Comparison of ENCODE assay signal across 37 mouse cellular contexts in the genomic region with DNA sequence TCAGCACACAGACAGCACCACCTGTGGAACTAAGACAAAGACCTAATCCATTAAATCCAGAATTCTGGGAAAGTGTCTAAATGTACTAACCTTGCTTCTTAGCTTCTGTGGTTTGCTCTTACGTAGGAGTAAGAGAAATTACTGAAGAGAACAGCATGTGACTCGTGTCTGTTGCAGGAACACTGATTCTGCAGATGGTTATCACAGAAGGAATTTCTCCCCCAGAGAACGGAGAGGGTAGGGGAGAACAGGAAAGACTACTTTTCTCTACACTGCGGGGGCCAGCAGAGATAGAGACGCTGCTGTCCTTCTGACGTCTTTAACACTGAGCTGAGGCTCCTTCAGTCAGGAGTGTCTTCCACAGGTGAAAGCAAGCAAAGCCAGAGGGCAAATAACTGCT. TPM values are rescaled to one million over a fixed set of nuclear protein-coding genes. Genes with fewer than 3 reads are reported as not detected.
DNase-seq lines count a peak whose midpoint lies in the region; ATAC-seq and TF ChIP-seq lines count a peak whose summit lies in the region.
"Had no signal": no experiment of that assay in that cellular context is flagged by ENCODE, and none has a peak within 500 bp of the region (broad histone marks: within the 10 kb centered on the region; RNA-seq: fewer than 3 reads in every experiment).

No protein-coding gene starts in this region.

- intact Hi-C loops in heart, postnatal 10 days (cut with DNase I), result no loop called here

- no peak for ATAC-seq in lung, postnatal 0 days
- ATAC-seq: forebrain, embryonic 16.5 days; Patski had no signal

- TF ChIP-seq CTCF in lung, postnatal 0 days (IDR thresholded peaks at IDR 0.05), result no peak

- no peak overlapping the region for H3K4me2 ChIP-seq in lung, postnatal 0 days (replicated peaks; ENCODE audit: low read depth, low read length)
- H3K4me2 ChIP-seq: embryonic facial prominence, embryonic 15.5 days; hindbrain, embryonic 15.5 days; liver, embryonic 15.5 days; lung, embryonic 15.5 days had no signal

- no peak for TF ChIP-seq EP300 in lung, postnatal 0 days (IDR thresholded peaks at IDR 0.05)

- H3K9ac ChIP-seq in lung, postnatal 0 days (replicated peaks; ENCODE audit: low read depth), result no peak overlapping the region
- H3K9ac ChIP-seq: embryonic facial prominence, embryonic 15.5 days; hindbrain, embryonic 15.5 days; liver, embryonic 15.5 days; lung, embryonic 15.5 days had no signal

- H3K9me3 ChIP-seq in lung, postnatal 0 days (ENCODE audit: low read length), result no peaks in the 10 kb centered on the region
- H3K9me3 ChIP-seq: embryonic facial prominence, embryonic 15.5 days; G1E; heart, embryonic 10.5 days; hindbrain, embryonic 15.5 days; limb, embryonic 10.5 days; liver, embryonic 15.5 days; lung, embryonic 15.5 days had no signal

- DNase-seq in frontal cortex, postnatal 36 days (ENCODE audit: low spot score in 2 of 2), result peak; percentile 12 to 13
- no peak for DNase-seq in frontal cortex, postnatal 14 days (ENCODE audit: low spot score in 2 of 2)
- DNase-seq in left cerebral cortex, adult 18-20 months (ENCODE audit: low spot score in 2 of 2), result peak; percentile 2 to 15
- DNase-seq in left cerebral cortex, adult 11 months (ENCODE audit: low spot score), result no peak
- peak; percentile 84 for DNase-seq in fat pad, adult 2 months (ENCODE audit: extremely low read depth, low read depth, low spot score)
- peak; percentile 7 to 11 for DNase-seq in layer of hippocampus, postnatal 10 days (ENCODE audit: low spot score in 2 of 2)
- DNase-seq in heart, postnatal 10 days, result no peak
- DNase-seq in lung, postnatal 0 days (ENCODE audit: low spot score), result no peak
- DNase-seq: adrenal gland, adult 8-10 months; cerebellum, adult 2 months; cerebellum, postnatal 36 days; embryo, embryonic 11 days; gastrocnemius, postnatal 10 days; kidney, adult 9 months; liver; lung, postnatal 4 days; midbrain, embryonic 14.5 days; right cerebral cortex, postnatal 14 days; spleen, adult 18-20 months; thymus, postnatal 14 days had no signal

- H3K4me1 ChIP-seq in lung, postnatal 0 days (ENCODE audit: insufficient read depth, low read depth, low read length), result no peaks in the 10 kb centered on the region
- H3K4me1 ChIP-seq: embryonic facial prominence, embryonic 15.5 days; hindbrain, embryonic 15.5 days; limb, embryonic 10.5 days; liver, embryonic 15.5 days had no signal

- H3K36me3 ChIP-seq in lung, postnatal 0 days (ENCODE audit: insufficient read depth, low read length), result no peaks in the 10 kb centered on the region
- H3K36me3 ChIP-seq: embryonic facial prominence, embryonic 15.5 days; G1E; heart, embryonic 10.5 days; hindbrain, embryonic 15.5 days; limb, embryonic 10.5 days; liver, embryonic 15.5 days; lung, embryonic 15.5 days had no signal

- 39% methylated on average over 6 of the region's 6 CpGs for WGBS in lung, postnatal 0 days

- H3K27ac ChIP-seq in lung, postnatal 0 days (ENCODE audit: low read length), result no peak overlapping the region
- H3K27ac ChIP-seq: embryonic facial prominence, embryonic 15.5 days; heart, embryonic 10.5 days; hindbrain, embryonic 15.5 days; limb, embryonic 10.5 days; liver, embryonic 15.5 days; lung, embryonic 15.5 days had no signal

- H3K4me3 ChIP-seq in lung, postnatal 0 days (ENCODE audit: low read depth, low read length), result no peak overlapping the region
- H3K4me3 ChIP-seq: embryonic facial prominence, embryonic 15.5 days; heart, embryonic 10.5 days; hindbrain, embryonic 15.5 days; limb, embryonic 10.5 days; liver, embryonic 15.5 days; lung, embryonic 15.5 days had no signal

- H3K27me3 ChIP-seq in lung, postnatal 0 days (replicated peaks; ENCODE audit: insufficient read depth, low read length), result no peaks in the 10 kb centered on the region
- H3K27me3 ChIP-seq: embryonic facial prominence, embryonic 15.5 days; hindbrain, embryonic 15.5 days; liver, embryonic 15.5 days; lung, embryonic 15.5 days; Patski had no signal

RNA-seq across cellular contexts. Expression of a gene that starts 4.3 kb away (rescaled TPM):
- 1 to 10 TPM; 2.3 to 4.3 TPM for total RNA-seq in left cerebral cortex, adult 18-20 months (2021)
- 10 to 100 TPM; 19.0 to 21.0 TPM for total RNA-seq in layer of hippocampus, postnatal 10 days (2021)
- not detected for total RNA-seq in heart, postnatal 10 days (2021)
- not detected in 2 replicates for polyA plus RNA-seq in lung, postnatal 0 days (2015; fragmentation: Nextera tagmentation; extraction: Ambion mirVana)
- total RNA-seq: CH12.LX; gastrocnemius, postnatal 10 days; granulocyte monocyte progenitor cell, adult 5-6 weeks; hematopoietic stem cell, adult 5-6 weeks; megakaryocyte-erythroid progenitor cell, adult 5-6 weeks had no signal
- polyA plus RNA-seq: forebrain, embryonic 16.5 days; G1E; heart, embryonic 10.5 days; heart, embryonic 16.5 days; intestine, embryonic 14.5 days; large intestine, adult 2 months; limb, embryonic 10.5 days; liver, embryonic 15.5 days; lung, embryonic 15.5 days; midbrain, embryonic 14.5 days; neural tube, embryonic 11.5 days; Patski had no signal

RNA-seq across cellular contexts. Expression of a gene that starts 16.2 kb away (rescaled TPM):
- total RNA-seq in left cerebral cortex, adult 18-20 months (2021), result 10 to 100 TPM in 1 of 2 experiments, 1 to 10 TPM in 1; 7.3 to 10.1 TPM
- 10 to 100 TPM; 12.0 to 12.3 TPM for total RNA-seq in layer of hippocampus, postnatal 10 days (2021)
- 10 to 100 TPM; 15.1 to 18.4 TPM for total RNA-seq in heart, postnatal 10 days (2021)
- polyA plus RNA-seq in lung, postnatal 0 days (2015; fragmentation: Nextera tagmentation; extraction: Ambion mirVana), result 22.3 and 24.4 TPM in 2 replicates

RNA-seq across cellular contexts. Expression of a gene that starts 25.9 kb away (rescaled TPM):
- total RNA-seq in left cerebral cortex, adult 18-20 months (2021), result not detected
- not detected for total RNA-seq in layer of hippocampus, postnatal 10 days (2021)
- total RNA-seq in heart, postnatal 10 days (2021), result not detected
- not detected in 2 replicates for polyA plus RNA-seq in lung, postnatal 0 days (2015; fragmentation: Nextera tagmentation; extraction: Ambion mirVana)
- total RNA-seq: adrenal gland, adult 8-10 months; CH12.LX; gastrocnemius, postnatal 10 days; granulocyte monocyte progenitor cell, adult 5-6 weeks; hematopoietic stem cell, adult 5-6 weeks; megakaryocyte-erythroid progenitor cell, adult 5-6 weeks had no signal
- polyA plus RNA-seq: embryonic facial prominence, embryonic 15.5 days; forebrain, embryonic 16.5 days; G1E; heart, embryonic 10.5 days; heart, embryonic 16.5 days; hindbrain, embryonic 15.5 days; intestine, embryonic 14.5 days; large intestine, adult 2 months; limb, embryonic 10.5 days; liver, embryonic 15.5 days; lung, embryonic 15.5 days; midbrain, embryonic 14.5 days; neural tube, embryonic 11.5 days; Patski had no signal

RNA-seq across cellular contexts. Expression of a gene that starts 33.1 kb away (rescaled TPM):
- total RNA-seq in left cerebral cortex, adult 18-20 months (2021), result under 1 TPM in 1 of 2 experiments, not detected in 1; 0.51 TPM
- 1 to 10 TPM in 1 of 2 experiments, not detected in 1; 3.0 TPM for total RNA-seq in layer of hippocampus, postnatal 10 days (2021)
- under 1 TPM; 0.36 to 0.60 TPM for total RNA-seq in heart, postnatal 10 days (2021)
- 10.3 and 13.1 TPM in 2 replicates for polyA plus RNA-seq in lung, postnatal 0 days (2015; fragmentation: Nextera tagmentation; extraction: Ambion mirVana)
- total RNA-seq: adrenal gland, adult 8-10 months; CH12.LX; G1E had no signal
- polyA plus RNA-seq: forebrain, embryonic 16.5 days; heart, embryonic 10.5 days; limb, embryonic 10.5 days; midbrain, embryonic 14.5 days; Patski had no signal

RNA-seq across cellular contexts. Expression of a gene that starts 59.0 kb away (rescaled TPM):
- 1 to 10 TPM; 5.4 to 6.6 TPM for total RNA-seq in left cerebral cortex, adult 18-20 months (2021)
- 1 to 10 TPM; 7.4 to 8.1 TPM for total RNA-seq in layer of hippocampus, postnatal 10 days (2021)
- 1 to 10 TPM; 7.1 to 9.4 TPM for total RNA-seq in heart, postnatal 10 days (2021)
- 7.1 and 8.7 TPM in 2 replicates for polyA plus RNA-seq in lung, postnatal 0 days (2015; fragmentation: Nextera tagmentation; extraction: Ambion mirVana)

Comparison
In these comparisons a context has a peak if more than half of its experiments do, and no peak if none do; other contexts are left out.
1. DNase-seq: peak in frontal cortex, postnatal 36 days (2 of 2), left cerebral cortex, adult 18-20 months (2 of 2), fat pad, adult 2 months (single experiment) and layer of hippocampus, postnatal 10 days (2 of 2); none in frontal cortex, postnatal 14 days (0 of 2), left cerebral cortex, adult 11 months (single experiment), heart, postnatal 10 days (0 of 2) and lung, postnatal 0 days (single experiment).